Comparison of ENCODE assay signal across 8 mouse cellular contexts in genomic region chr7:3692382-3692986, GRCm38 (mm10). TPM values are rescaled to one million over a fixed set of nuclear protein-coding genes. Genes with fewer than 3 reads are reported as not detected.
DNase-seq lines count a peak whose midpoint lies in the region; ATAC-seq and TF ChIP-seq lines count a peak whose summit lies in the region.

Tsen34 (plus strand) TSS chr7:3692863.

- ATAC-seq in cerebellum, adult (ENCODE audit: insufficient number of reproducible peaks, low FRiP score, low TSS enrichment): peak; percentile 16; the same call in 1 of the 2 replicates
- no peak; the same call in 1 of the 2 replicates for ATAC-seq in forebrain, embryonic 12.5 days (ENCODE audit: low FRiP score)
- no peak; the same call in 1 of the 2 replicates for ATAC-seq in liver, embryonic 12.5 days
- no peak for ATAC-seq in stomach, postnatal 0 days (ENCODE audit: low FRiP score, low TSS enrichment)

- peak within 1 kb of the TSS; percentile 70 for H3ac ChIP-seq in C2C12 (ENCODE audit: control insufficient read depth, insufficient read length, low read depth)

- no peak for TF ChIP-seq EP300 in stomach, postnatal 0 days (optimal IDR thresholded peaks at IDR 0.05)

- no peak for DNase-seq in cerebellum, postnatal 10 days
- no peak for DNase-seq in hindbrain, embryonic 10.5 days (ENCODE audit: low spot score)
- DNase-seq in stomach, postnatal 0 days (ENCODE audit: low spot score): no peak
- DNase-seq in kidney, adult 9 months: no peak

- peak within 1 kb of the TSS; percentile 86 for H3K9ac ChIP-seq in forebrain, embryonic 12.5 days
- peak within 1 kb of the TSS; percentile 82 for H3K9ac ChIP-seq in liver, embryonic 12.5 days
- H3K9ac ChIP-seq in stomach, postnatal 0 days (ENCODE audit: low read length): peak within 1 kb of the TSS; percentile 84

- H3K4me1 ChIP-seq in forebrain, embryonic 12.5 days: peaks cover 26% of the 10 kb centered on the region
- peaks cover 28% of the 10 kb centered on the region for H3K4me1 ChIP-seq in hindbrain, embryonic 10.5 days (replicated peaks)
- H3K4me1 ChIP-seq in liver, embryonic 12.5 days: peaks cover 39% of the 10 kb centered on the region
- no peaks in the 10 kb centered on the region for H3K4me1 ChIP-seq in stomach, postnatal 0 days (replicated peaks; ENCODE audit: control insufficient read depth, insufficient read depth)

- H3K79me2 ChIP-seq in C2C12 (ENCODE audit: control insufficient read depth, insufficient read depth): peaks cover 36% of the 10 kb centered on the region

- peaks cover 21% of the 10 kb centered on the region for H3K36me3 ChIP-seq in C2C12 (ENCODE audit: control insufficient read depth, insufficient read depth)
- peaks cover 14% of the 10 kb centered on the region for H3K36me3 ChIP-seq in forebrain, embryonic 12.5 days (replicated peaks)
- H3K36me3 ChIP-seq in hindbrain, embryonic 10.5 days: peaks cover 31% of the 10 kb centered on the region
- H3K36me3 ChIP-seq in liver, embryonic 12.5 days: peaks cover 28% of the 10 kb centered on the region
- H3K36me3 ChIP-seq in stomach, postnatal 0 days (ENCODE audit: control insufficient read depth, insufficient read depth, low read length): peaks cover 9% of the 10 kb centered on the region; the same call in 1 of the 2 replicates

- H3K4me3 ChIP-seq in C2C12 (ENCODE audit: insufficient read depth, poor library complexity, severe bottlenecking): peak within 1 kb of the TSS; percentile 50
- peak within 1 kb of the TSS; percentile 59 for H3K4me3 ChIP-seq in forebrain, embryonic 12.5 days (replicated peaks)
- peak within 1 kb of the TSS; percentile 72 for H3K4me3 ChIP-seq in hindbrain, embryonic 10.5 days
- H3K4me3 ChIP-seq in liver, embryonic 12.5 days: peak within 1 kb of the TSS; percentile 71
- H3K4me3 ChIP-seq in stomach, postnatal 0 days (ENCODE audit: low read depth, low read length): peak within 1 kb of the TSS; percentile 83

- under 1% methylated on average over 49 of the region's 49 CpGs for WGBS in forebrain, embryonic 12.5 days
- WGBS in hindbrain, embryonic 10.5 days: under 1% methylated on average over 49 of the region's 49 CpGs
- WGBS in liver, embryonic 12.5 days (ENCODE audit: insufficient replicate concordance): under 1% methylated on average over 49 of the region's 49 CpGs
- under 1% methylated on average over 47 of the region's 49 CpGs for WGBS in stomach, postnatal 0 days

- H3K4me2 ChIP-seq in forebrain, embryonic 12.5 days: peak within 1 kb of the TSS; percentile 74
- peak within 1 kb of the TSS; percentile 96 for H3K4me2 ChIP-seq in liver, embryonic 12.5 days
- peak within 1 kb of the TSS; percentile 91 for H3K4me2 ChIP-seq in stomach, postnatal 0 days (replicated peaks; ENCODE audit: low read depth)

- H3K27me3 ChIP-seq in C2C12 (ENCODE audit: control insufficient read depth, insufficient read depth, insufficient read length): no peaks in the 10 kb centered on the region
- H3K27me3 ChIP-seq in forebrain, embryonic 12.5 days: no peaks in the 10 kb centered on the region
- H3K27me3 ChIP-seq in hindbrain, embryonic 10.5 days (ENCODE audit: insufficient read depth, poor library complexity, severe bottlenecking): no peaks in the 10 kb centered on the region
- no peaks in the 10 kb centered on the region for H3K27me3 ChIP-seq in liver, embryonic 12.5 days (replicated peaks)
- H3K27me3 ChIP-seq in stomach, postnatal 0 days (ENCODE audit: control insufficient read depth, insufficient read depth, low read length): no peaks in the 10 kb centered on the region

- no peaks in the 10 kb centered on the region for H3K9me3 ChIP-seq in forebrain, embryonic 12.5 days
- no peaks in the 10 kb centered on the region for H3K9me3 ChIP-seq in hindbrain, embryonic 10.5 days
- no peaks in the 10 kb centered on the region for H3K9me3 ChIP-seq in liver, embryonic 12.5 days (replicated peaks)
- no peaks in the 10 kb centered on the region for H3K9me3 ChIP-seq in stomach, postnatal 0 days (ENCODE audit: control insufficient read depth, low read length)

- H3K79me3 ChIP-seq in C2C12 (ENCODE audit: low read depth): peaks cover 15% of the 10 kb centered on the region

- no peak for TF ChIP-seq CTCF in C2C12 (IDR thresholded peaks at IDR 0.05; ENCODE audit: control insufficient read depth, insufficient read depth, insufficient read length)
- TF ChIP-seq CTCF in stomach, postnatal 0 days (IDR thresholded peaks at IDR 0.05; ENCODE audit: low read depth): 0 out of 2 replicates have a peak, but pooled peaks have one; percentile 22

- H3K27ac ChIP-seq in forebrain, embryonic 12.5 days: peak within 1 kb of the TSS; percentile 95
- H3K27ac ChIP-seq in hindbrain, embryonic 10.5 days: peak within 1 kb of the TSS; percentile 92
- peak within 1 kb of the TSS; percentile 87 for H3K27ac ChIP-seq in liver, embryonic 12.5 days
- H3K27ac ChIP-seq in stomach, postnatal 0 days (replicated peaks): peak within 1 kb of the TSS; percentile 95

TF ChIP-seq in C2C12, 6 proteins besides CTCF, POLR2A, EP300 and RAD21:
- TF ChIP-seq MYOG (IDR thresholded peaks at IDR 0.05; ENCODE audit: control insufficient read depth, extremely low read depth, insufficient read length): no peak
- TF ChIP-seq MAX (IDR thresholded peaks at IDR 0.05): no peak
- no peak for TF ChIP-seq FOSL1 (IDR thresholded peaks at IDR 0.05; ENCODE audit: insufficient read depth, low read length, poor library complexity, severe bottlenecking)

RNA-seq across cellular contexts. Expression of gene Tsen34, which starts in this region (rescaled TPM):
- polyA plus RNA-seq in C2C12 (2012; fragmentation: generic; extraction: Trizol): 215 TPM
- 204 and 215 TPM in 2 replicates for polyA plus RNA-seq in forebrain, embryonic 12.5 days (2016; fragmentation: Nextera tagmentation; extraction: Ambion mirVana)
- polyA plus RNA-seq in hindbrain, embryonic 10.5 days (2016; fragmentation: Nextera tagmentation; extraction: Ambion mirVana): 269 and 282 TPM in 2 replicates
- 59.0 and 60.3 TPM in 2 replicates for polyA plus RNA-seq in liver, embryonic 12.5 days (2016; fragmentation: Nextera tagmentation; extraction: Ambion mirVana)
- polyA plus RNA-seq in stomach, postnatal 0 days (2015; fragmentation: Nextera tagmentation; extraction: Ambion mirVana): 143 TPM in 2 replicates
